Mouse (Mus musculus): ENCODE data around the gene St3gal3. TPM values are rescaled to one million over a fixed set of nuclear protein-coding genes. Genes with fewer than 3 reads are reported as not detected.

Gene St3gal3
- polyA plus RNA-seq, 1 experiment, result 36.9 TPM

- TF ChIP-seq CTCF (IDR thresholded peaks at IDR 0.05; ENCODE audit: borderline replicate concordance, extremely low read depth, insufficient read depth, insufficient read length) (no peak), POLR2A (IDR thresholded peaks at IDR 0.05; ENCODE audit: borderline replicate concordance, extremely low read depth, insufficient read depth, insufficient read length, poor library complexity, severe bottlenecking) (no peak)
- no peak for DNase-seq (ENCODE audit: low read depth)
Measured at GRCm38 (mm10) chr4:118070255-118071234, 64.2 kb downstream of the St3gal3 start.

- DNase-seq (ENCODE audit: low read depth), result no peak
- no peak for TF ChIP-seq CTCF (IDR thresholded peaks at IDR 0.05; ENCODE audit: borderline replicate concordance, extremely low read depth, insufficient read depth, insufficient read length)
- no peak for TF ChIP-seq POLR2A (IDR thresholded peaks at IDR 0.05; ENCODE audit: borderline replicate concordance, extremely low read depth, insufficient read depth, insufficient read length, poor library complexity, severe bottlenecking)
Measured at GRCm38 (mm10) chr4:118061809-118062463, 72.8 kb downstream of the St3gal3 start.

- no peak for DNase-seq (ENCODE audit: low read depth)
- TF ChIP-seq POLR2A (IDR thresholded peaks at IDR 0.05; ENCODE audit: borderline replicate concordance, extremely low read depth, insufficient read depth, insufficient read length, poor library complexity, severe bottlenecking) (no peak), CTCF (IDR thresholded peaks at IDR 0.05; ENCODE audit: borderline replicate concordance, extremely low read depth, insufficient read depth, insufficient read length) (no peak)
Measured at GRCm38 (mm10) chr4:118060915-118061530, 73.7 kb downstream of the St3gal3 start.

GRCm38 (mm10) chr4:118059816-118060475 is 74.8 kb downstream of the St3gal3 start:
- TF ChIP-seq POLR2A (IDR thresholded peaks at IDR 0.05; ENCODE audit: borderline replicate concordance, extremely low read depth, insufficient read depth, insufficient read length, poor library complexity, severe bottlenecking) (no peak), CTCF (IDR thresholded peaks at IDR 0.05; ENCODE audit: borderline replicate concordance, extremely low read depth, insufficient read depth, insufficient read length) (no peak)
- no peak for DNase-seq (ENCODE audit: low read depth)

DNA sequence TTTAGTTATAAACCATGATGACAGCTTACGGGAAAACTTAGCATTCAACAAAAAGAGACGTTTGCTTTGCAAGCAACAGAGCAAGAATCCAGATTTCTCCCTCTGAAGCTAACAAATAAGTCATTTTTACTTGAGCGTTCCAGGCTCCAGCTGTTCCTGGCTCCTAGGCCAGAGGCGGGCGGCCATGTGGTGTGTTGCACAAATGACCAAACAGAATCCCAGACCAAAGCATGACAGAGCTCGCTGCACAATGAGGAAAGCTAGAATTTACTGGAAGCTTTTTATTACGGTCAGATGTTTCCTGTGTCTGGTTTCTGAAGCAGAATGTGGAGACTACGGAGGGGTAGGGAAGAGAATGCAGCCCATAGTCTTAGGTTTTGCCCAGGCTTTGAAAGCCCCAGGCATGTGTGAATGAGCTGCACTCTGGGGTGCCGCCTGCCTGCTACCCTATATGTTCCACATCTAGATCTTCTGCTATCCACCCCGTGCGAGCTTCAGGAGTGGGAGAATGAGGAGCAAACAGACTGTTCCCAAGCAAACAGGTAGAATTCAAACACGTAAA is 76.5 kb downstream of the St3gal3 start:
- TF ChIP-seq POLR2A (IDR thresholded peaks at IDR 0.05; ENCODE audit: borderline replicate concordance, extremely low read depth, insufficient read depth, insufficient read length, poor library complexity, severe bottlenecking) (no peak), CTCF (IDR thresholded peaks at IDR 0.05; ENCODE audit: borderline replicate concordance, extremely low read depth, insufficient read depth, insufficient read length) (no peak)

DNA sequence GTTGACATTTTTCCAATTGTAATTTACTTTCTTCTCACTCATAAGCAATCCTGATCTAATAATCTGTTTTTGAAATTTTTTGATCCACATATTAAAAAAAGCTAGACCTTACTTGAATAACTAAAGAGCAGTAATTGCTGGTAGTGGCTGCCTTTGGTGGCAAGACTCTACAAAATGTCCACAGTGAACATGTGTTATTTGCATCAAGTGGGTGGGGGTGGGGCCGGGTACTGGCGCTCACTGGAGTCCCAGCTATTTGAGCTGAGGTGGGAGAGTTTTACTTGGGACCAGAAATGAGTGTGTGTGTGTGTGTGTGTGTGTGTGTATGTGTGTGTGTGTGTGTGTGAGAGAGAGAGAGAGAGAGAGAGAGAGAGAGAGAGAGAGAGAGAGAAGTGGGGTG is 77.6 kb downstream of the St3gal3 start:
- no peak for TF ChIP-seq CTCF (IDR thresholded peaks at IDR 0.05; ENCODE audit: borderline replicate concordance, extremely low read depth, insufficient read depth, insufficient read length)
- no peak for TF ChIP-seq POLR2A (IDR thresholded peaks at IDR 0.05; ENCODE audit: borderline replicate concordance, extremely low read depth, insufficient read depth, insufficient read length, poor library complexity, severe bottlenecking)
- no peak for DNase-seq (ENCODE audit: low read depth)

More for the DNA sequence above, 76.5 kb downstream of the St3gal3 start:
- no peak for DNase-seq (ENCODE audit: low read depth)

DNA sequence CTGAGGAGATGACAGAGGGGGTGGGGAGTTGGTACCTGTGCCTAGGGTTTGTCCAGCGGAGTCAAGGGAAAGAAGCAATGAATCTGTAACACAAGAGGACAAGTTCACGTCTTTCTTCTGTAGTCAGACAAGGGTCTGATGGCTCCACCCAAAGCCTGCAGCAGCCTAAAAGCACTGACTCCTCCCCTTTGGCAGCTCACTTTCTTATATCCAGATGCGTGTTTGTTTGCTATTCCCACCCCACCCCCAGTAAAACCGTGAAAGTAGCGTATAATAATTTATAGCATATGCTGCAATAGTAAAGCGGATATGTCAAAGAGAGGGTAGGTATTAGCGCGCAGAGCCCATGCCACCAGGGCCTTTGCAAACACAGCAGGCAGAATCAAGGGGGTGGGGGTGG is 80.1 kb downstream of the St3gal3 start:
- TF ChIP-seq POLR2A (IDR thresholded peaks at IDR 0.05; ENCODE audit: borderline replicate concordance, extremely low read depth, insufficient read depth, insufficient read length, poor library complexity, severe bottlenecking), result no peak
- no peak for TF ChIP-seq CTCF (IDR thresholded peaks at IDR 0.05; ENCODE audit: borderline replicate concordance, extremely low read depth, insufficient read depth, insufficient read length)
- no peak for DNase-seq (ENCODE audit: low read depth)

- DNase-seq (ENCODE audit: low read depth), result no peak
- TF ChIP-seq CTCF (IDR thresholded peaks at IDR 0.05; ENCODE audit: borderline replicate concordance, extremely low read depth, insufficient read depth, insufficient read length) (no peak), POLR2A (IDR thresholded peaks at IDR 0.05; ENCODE audit: borderline replicate concordance, extremely low read depth, insufficient read depth, insufficient read length, poor library complexity, severe bottlenecking) (no peak)
Measured at GRCm38 (mm10) chr4:118053904-118054303, 80.8 kb downstream of the St3gal3 start.

- TF ChIP-seq CTCF (IDR thresholded peaks at IDR 0.05; ENCODE audit: borderline replicate concordance, extremely low read depth, insufficient read depth, insufficient read length), result no peak
- DNase-seq (ENCODE audit: low read depth), result no peak
Measured at GRCm38 (mm10) chr4:118049606-118050302, 85.0 kb downstream of the St3gal3 start.

GRCm38 (mm10) chr4:118044510-118044909 is 90.2 kb downstream of the St3gal3 start:
- TF ChIP-seq POLR2A (IDR thresholded peaks at IDR 0.05; ENCODE audit: borderline replicate concordance, extremely low read depth, insufficient read depth, insufficient read length, poor library complexity, severe bottlenecking) (no peak), CTCF (IDR thresholded peaks at IDR 0.05; ENCODE audit: borderline replicate concordance, extremely low read depth, insufficient read depth, insufficient read length) (no peak)
- no peak for DNase-seq (ENCODE audit: low read depth)

Data from brain, embryonic 14.5 days (tissue).